Mouse (Mus musculus): ENCODE results near the gene Lpin2.

The Lpin2 gene

GRCm38 (mm10) chr17:71203998-71204808 is 21.8 kb downstream of the Lpin2 start:
- no peak for DNase-seq

GRCm38 (mm10) chr17:71204809-71205091 is 22.4 kb downstream of the Lpin2 start:
- peak in 1 of 2 experiments; percentile 25 for DNase-seq

DNA sequence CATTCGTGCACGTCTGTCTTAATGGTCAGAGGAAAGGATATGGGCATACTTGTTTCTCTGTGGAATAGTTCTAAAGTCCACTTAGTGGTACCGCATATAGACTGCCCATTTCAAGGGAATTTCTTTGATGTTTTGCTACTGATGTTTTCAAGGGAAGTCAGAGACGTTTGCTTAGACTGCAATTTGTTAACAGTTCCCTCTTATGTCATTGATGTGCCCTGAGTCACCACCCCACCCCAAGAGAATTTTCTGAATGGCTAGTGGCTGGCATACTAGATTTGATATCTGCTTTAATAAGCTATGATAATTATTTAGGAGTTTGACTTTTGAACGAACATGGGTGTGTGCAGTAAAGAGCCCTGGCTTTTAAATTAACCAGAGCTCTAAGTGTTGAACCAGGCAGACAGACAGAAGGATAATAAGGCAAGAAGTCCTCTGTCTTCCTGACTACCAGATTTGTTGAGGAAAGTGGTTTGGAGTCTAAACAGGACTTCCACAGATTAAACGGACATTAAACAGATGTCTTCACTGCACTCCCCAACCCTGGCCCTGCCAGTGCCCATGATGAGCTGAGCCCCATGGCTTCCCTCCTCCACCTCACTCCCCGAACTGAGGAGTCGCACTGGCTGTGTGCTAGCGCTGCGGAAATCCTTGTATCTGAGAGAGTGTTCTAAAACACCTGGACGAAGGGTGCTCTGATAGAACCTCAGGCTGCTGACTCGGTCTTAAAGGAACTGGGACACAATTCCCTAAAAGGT is 24.0 kb downstream of the Lpin2 start:
- no peak for DNase-seq

DNA sequence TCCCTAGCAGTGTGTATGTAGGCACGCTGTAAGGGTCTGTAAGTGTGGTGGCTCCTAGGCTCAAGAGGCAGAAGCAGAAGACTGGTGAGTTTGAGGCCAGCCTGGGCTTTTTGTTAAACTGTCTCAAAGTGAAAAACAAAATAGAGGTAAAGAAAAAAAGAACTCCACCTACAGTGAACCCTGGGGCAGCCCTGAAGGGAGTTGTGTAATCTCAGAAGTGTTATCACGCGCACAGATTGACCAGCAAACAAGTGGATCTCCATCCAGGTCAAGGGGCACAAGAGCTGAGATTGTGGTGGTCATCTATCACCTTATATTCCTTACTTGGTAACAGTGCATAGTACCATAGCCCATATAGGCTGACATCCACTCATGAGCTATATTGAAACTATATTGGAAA is 24.9 kb downstream of the Lpin2 start:
- no peak for DNase-seq

DNA sequence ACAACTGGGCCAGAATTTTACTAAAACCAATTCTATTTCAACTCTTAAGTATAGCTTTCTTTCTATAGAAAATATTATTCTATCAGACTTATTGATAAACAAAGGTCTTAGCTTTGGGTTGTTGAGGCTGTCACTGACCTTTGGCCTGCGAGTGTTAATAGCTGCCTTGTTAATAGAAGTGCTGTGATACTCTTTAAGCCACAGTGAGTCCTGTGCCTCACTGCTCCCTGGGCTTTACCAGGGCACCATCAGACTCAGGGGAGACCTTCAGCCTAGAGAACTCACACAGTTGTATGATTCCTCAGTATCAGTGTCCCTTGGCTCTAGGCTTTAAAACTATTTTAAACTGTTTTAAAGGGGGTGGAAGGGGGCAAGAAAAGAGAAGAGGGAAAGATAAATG is 26.0 kb downstream of the Lpin2 start:
- DNase-seq, result no peak

DNA sequence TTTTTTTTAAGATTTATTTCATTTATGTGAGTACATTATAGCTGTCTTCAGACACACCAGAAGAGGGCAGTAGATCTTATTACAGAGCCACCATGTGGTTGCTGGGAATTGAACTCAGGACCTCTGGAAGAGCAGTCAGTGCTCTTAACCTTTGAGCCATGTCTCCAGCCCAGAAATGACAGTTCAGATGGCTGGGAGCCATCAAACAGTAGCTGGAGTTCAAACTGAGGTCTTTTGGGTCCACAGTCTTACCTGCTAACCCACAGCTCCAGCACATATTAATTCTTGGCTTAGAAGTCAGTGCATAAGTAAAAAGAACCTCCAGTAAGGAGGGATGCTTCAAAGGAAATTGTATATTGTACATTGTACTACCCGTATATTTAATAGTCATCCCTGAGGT is 26.6 kb downstream of the Lpin2 start:
- DNase-seq, result no peak

DNA sequence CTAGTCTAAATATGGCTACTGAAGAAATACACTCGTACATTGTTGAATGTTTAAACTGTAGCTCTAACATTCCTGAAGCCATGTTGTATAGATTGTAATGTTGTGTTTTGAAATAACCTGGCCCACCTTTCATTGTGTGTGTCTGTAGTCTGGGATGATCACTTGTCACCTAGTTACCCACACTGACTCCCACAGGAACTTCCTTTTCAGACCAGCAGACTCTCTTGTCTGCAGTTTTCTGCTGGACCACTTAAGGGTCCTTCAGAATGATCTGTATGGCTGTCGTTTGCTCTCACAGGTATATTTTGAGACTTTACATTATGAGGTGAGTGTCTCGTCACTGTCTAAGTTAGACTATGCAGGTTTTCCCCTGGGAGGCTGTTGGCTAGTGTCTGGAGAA is 27.6 kb downstream of the Lpin2 start:
- DNase-seq, result no peak

GRCm38 (mm10) chr17:71211962-71212646 is 29.7 kb downstream of the Lpin2 start:
- no peak for DNase-seq

- DNase-seq, result no peak
Observed at GRCm38 (mm10) chr17:71213666-71214065, 31.3 kb downstream of the Lpin2 start.

DNA sequence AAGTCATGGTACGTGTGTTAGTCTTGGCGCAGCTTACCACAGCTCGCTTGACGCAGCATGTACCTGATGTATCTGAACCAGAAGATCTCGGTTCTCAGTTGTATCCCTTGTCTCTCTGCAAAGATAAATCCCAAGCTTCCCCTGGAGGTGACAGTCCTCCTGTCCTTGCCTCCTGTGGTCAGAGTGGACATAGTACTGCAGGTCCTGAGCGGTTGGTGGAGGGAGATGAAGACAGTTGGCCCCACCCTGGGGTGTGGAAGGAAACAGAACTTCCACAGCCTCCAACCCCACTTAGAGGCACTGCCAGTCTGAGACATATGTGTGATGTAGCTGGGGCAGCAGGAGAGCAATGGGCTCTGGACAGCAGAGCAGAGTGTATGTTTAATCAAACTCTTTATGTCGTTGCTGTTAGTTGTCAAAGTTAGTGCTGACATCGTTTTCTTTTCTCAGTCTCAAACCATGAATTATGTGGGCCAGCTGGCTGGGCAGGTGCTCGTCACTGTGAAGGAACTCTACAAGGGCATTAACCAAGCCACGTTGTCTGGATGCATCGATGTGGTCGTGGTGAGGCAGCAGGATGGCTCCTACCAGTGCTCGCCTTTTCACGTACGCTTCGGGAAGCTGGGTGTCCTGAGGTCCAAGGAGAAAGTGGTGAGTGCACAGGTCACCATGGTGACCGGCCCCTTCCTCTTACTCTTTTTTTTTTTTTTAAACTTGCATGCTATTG is 32.3 kb downstream of the Lpin2 start:
- DNase-seq, result no peak

GRCm38 (mm10) chr17:71215241-71215839 is 33.0 kb downstream of the Lpin2 start:
- no peak for DNase-seq

- DNase-seq, result no peak
Observed at GRCm38 (mm10) chr17:71216263-71216662, 33.9 kb downstream of the Lpin2 start.

- DNase-seq, result no peak
Observed at GRCm38 (mm10) chr17:71217111-71217685, 34.8 kb downstream of the Lpin2 start.

DNA sequence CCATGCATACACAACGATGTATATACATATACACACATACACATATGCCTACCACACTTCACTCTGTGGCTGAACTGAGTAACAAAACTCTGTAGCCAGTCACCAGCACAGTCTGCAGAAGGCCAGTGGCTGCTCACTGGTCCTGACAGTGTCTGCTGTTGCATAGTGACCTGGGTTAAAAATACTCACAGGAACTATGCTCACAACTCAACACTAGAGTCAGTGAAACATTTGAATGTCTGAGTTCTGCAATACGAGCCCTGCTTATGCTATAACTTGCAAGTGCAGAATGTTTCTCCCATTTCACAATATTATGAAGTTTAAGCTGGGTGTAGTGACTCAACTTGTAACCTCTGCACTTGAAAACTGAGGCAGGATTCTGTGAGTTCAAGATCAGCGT is 39.0 kb downstream of the Lpin2 start:
- no peak for DNase-seq

DNA sequence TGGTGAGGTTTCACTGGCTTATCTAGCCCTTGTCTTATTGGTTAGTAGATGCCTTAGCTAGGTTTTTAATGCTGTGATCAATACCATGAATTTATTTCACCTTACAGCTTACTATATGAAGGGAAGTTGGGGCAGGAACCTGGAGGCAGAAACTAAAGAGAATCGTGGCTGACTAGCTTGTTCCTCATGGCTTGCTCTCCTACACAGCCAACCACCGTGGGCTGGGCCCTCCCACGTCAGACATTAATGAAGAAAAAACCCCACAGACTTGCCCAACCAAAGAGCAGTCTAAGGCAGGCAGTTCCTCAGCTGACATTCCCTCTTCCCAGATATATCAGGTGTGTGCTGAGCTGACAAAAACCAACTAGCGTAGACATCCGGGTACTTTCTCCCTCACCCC is 41.3 kb downstream of the Lpin2 start:
- DNase-seq, result no peak

DNA sequence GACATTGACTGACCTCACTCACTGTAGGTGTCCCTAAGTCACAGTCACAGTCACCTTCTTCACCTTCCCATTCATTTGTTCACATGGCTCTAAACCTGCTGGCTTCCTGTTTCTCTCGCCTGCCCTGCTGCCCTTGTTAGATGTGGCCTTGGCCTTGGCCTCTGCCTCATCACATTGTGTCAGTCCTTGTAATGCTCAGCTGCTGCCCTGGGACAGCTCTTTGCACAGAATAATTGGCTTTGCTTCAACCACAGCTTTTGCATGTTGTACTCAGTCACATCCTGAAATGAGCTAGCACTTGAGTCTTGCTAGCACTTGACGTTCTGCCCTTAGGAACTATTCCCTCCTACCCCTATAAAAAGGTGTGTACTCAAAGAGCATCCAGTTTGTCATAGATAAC is 42.2 kb downstream of the Lpin2 start:
- DNase-seq, result peak; percentile 30 to 41

DNA sequence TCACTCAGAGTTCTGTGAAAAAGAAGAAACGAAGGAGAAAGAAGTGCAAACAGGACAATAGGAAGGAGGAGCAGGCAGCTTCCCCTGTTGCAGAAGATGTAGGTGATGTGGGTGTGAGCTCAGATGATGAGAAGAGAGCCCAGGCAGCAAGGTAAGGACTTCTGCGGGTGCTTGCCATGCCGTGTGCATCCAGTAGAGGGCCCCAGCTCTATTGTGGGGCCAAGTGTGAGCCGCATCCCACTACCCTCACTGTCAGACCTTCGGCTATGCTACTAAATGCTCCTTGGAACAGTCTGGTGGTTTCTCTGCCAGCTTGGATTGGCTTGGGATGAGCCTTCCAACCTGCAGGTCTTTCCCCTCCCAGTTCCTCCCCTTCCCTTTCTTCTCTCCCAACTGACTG is 42.7 kb downstream of the Lpin2 start:
- peak; percentile 23 to 51 for DNase-seq

DNA sequence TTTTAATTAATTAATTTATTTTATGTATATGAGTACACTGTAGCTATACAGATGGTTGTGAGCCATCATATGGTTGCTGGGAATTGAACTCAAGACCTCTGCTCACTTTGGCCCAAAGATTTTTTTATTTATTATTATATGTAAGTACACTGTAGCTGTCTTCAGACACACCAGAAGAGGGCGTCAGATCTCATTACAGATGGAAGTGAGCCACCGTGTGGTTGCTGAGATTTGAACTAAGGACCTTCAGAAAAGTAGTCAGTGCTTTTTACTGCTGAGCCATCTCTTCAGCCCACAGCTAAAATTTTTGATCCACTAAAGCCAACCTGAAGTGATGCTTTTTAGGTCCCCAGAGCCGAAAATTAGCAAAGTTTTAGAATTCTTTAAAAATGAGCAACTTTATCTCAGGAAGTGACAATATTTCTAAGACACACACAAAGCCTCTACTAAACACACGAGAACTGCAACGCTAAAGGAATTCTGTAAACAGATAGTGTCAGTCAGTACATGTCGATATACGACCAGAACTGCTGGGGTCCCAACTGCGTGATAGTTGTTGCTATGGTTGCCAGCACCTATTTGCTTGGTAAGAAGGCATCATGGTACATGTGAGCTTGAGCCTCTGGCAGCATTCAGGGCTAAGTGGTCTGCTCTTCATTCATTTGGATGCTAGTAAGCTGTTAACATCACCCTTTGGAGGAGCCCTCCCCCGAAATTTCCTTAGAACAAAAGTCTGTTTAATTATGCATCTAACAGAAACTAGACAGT is 45.0 kb downstream of the Lpin2 start:
- no peak for DNase-seq

- no peak for DNase-seq
Observed at GRCm38 (mm10) chr17:71228651-71229050, 46.3 kb downstream of the Lpin2 start.

GRCm38 (mm10) chr17:71230108-71230709 is 47.8 kb downstream of the Lpin2 start:
- no peak for DNase-seq

GRCm38 (mm10) chr17:71231998-71232397 is 49.6 kb downstream of the Lpin2 start:
- no peak for DNase-seq

All from spleen, adult 18-20 months (tissue).